Mouse (Mus musculus) brain, embryonic 14.5 days (tissue): Measurements from ENCODE around the gene Dpp6. TPM values are rescaled to one million over a fixed set of nuclear protein-coding genes. Genes with fewer than 3 reads are reported as not detected.
A peak's percentile ranks its signal among the peaks of the same experiment; 100 is the strongest.

ENCODE experiments used
- DNase-seq: peaks from one replicate; pipeline ENCODE4 v3.0.0-alpha.2; 2011; ENCODE audit warnings: low read depth
- CTCF ChIP-seq: fragments of 200-500 bp; IDR thresholded peaks from 2 replicates; pipeline ENCODE4 v1.5.1; 2012; ENCODE audit warnings: inconsistent platforms, mild to moderate bottlenecking, moderate library complexity, borderline replicate concordance; ENCODE audit not compliant: insufficient read depth, insufficient read length; ENCODE audit errors: extremely low read depth
- POLR2A ChIP-seq: fragments of 200-500 bp; IDR thresholded peaks from 2 replicates; pipeline ENCODE4 v1.6.1; 2012; ENCODE audit warnings: mild to moderate bottlenecking, inconsistent platforms, borderline replicate concordance; ENCODE audit not compliant: poor library complexity, insufficient read depth, insufficient read length, severe bottlenecking; ENCODE audit errors: extremely low read depth
- polyA plus RNA-seq: library from polyadenylated mRNA; depleted of rRNA; stranded (reverse); fragments of >200 nt; gene quantifications from 2 replicates; pipeline ENCODE4 v1.2.3, GENCODE M21; 2012

The Dpp6 gene
- polyA plus RNA-seq, 1 experiment, result 84.1 TPM

- TF ChIP-seq CTCF, result no peak
- TF ChIP-seq POLR2A, result no peak
- DNase-seq, result peak; percentile 57
These were observed 950.9 kb downstream of the Dpp6 start for GRCm38 (mm10) chr5:27767948-27768347.
